Mouse (Mus musculus) MEL (cell line): ENCODE results near the gene Creg1.

ENCODE experiments used
- CTCF ChIP-seq, 3 experiments: IDR thresholded peaks in 2 of 3; conservative IDR thresholded peaks in 1 of 3; 2 replicates each; pipeline ENCODE4 v1.5.1; 2011 to 2012; ENCODE audit warnings: low read length in 3 of 3, low read depth in 2 of 3, mild to moderate bottlenecking in 2 of 3, improper control_type of control experiment in 1 of 3, inconsistent platforms in 1 of 3, mixed read lengths in 1 of 3, moderate library complexity in 1 of 3; ENCODE audit not compliant: control insufficient read depth in 1 of 3, insufficient read depth in 1 of 3, poor library complexity in 1 of 3, severe bottlenecking in 1 of 3
- POLR2A ChIP-seq, 2 experiments: IDR thresholded peaks; 2 replicates each; pipeline ENCODE4 v1.6.1; 2011 to 2012; ENCODE audit warnings: low read length in 2 of 2, mild to moderate bottlenecking in 2 of 2, control low read depth in 1 of 2, improper control_type of control experiment in 1 of 2, low read depth in 1 of 2, moderate library complexity in 1 of 2; ENCODE audit not compliant: control insufficient read depth in 1 of 2, insufficient read depth in 1 of 2, poor library complexity in 1 of 2

DNA sequence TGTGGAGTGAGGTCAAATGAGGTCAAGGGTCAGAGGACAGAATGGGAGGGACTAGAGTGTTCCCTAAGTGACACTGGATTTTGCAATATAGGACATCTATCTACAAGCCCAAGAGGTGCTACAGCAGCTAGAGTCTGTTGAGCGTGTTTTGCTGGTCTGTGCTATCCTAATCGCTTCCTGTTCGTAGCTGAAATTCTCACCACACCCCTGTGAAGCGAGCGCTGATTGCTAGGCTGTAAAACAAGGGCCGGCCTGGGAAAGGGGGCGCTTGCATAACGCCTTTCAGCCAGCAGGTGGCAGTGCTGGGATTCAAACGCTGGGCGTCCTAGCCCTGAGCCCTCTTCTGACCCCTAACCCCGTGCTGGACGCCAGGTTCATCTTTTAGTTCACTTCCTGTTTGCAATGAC, 7.9 kb downstream of the Creg1 start:
- TF ChIP-seq CTCF (IDR thresholded peaks at IDR 0.05 in 2 of 3, conservative IDR thresholded peaks at IDR 0.05 in 1 of 3; ENCODE audit: control insufficient read depth in 1 of 3, insufficient read depth in 1 of 3, low read depth in 2 of 3, low read length in 3 of 3, poor library complexity in 1 of 3, severe bottlenecking in 1 of 3) (peak; percentile 85 to 95 (median 90)), POLR2A (IDR thresholded peaks at IDR 0.05; ENCODE audit: control insufficient read depth in 1 of 2, insufficient read depth in 1 of 2, low read depth in 1 of 2, low read length in 2 of 2, poor library complexity in 1 of 2) (0 out of 4 replicates have a peak, but pooled peaks of 1 of the 2 experiments have one; percentile 13)
